Mouse (Mus musculus) stomach, embryonic 14.5 days (tissue): ENCODE measurements at regions not wholly inside any gene's neighbourhood (a gene's known extent, or its start where the extent isn't known, plus 50 kb on each side); places are given as distances from the start of the nearest gene placed in this dataset.

ENCODE experiments used
- ATAC-seq: fragments of 200-750 bp; cut with Nextera tagmentation; 2 replicates; pipeline ENCODE4 v1.8.0; 2017; ENCODE audit warnings: low read depth, moderate TSS enrichment; ENCODE audit not compliant: insufficient number of reproducible peaks, insufficient read depth, low FRiP score
- H3K27ac ChIP-seq: fragments of 300-500 bp; sonication (generic); 2 replicates; pipeline ENCODE4 v1.5.1; 2014; ENCODE audit warnings: mild to moderate bottlenecking, low read length, moderate library complexity, mixed read lengths
- H3K27me3 ChIP-seq: fragments of 300-500 bp; sonication (generic); 2 replicates; pipeline ENCODE4 v1.6.1; 2014; ENCODE audit warnings: low read length, control low read depth, mixed read lengths; ENCODE audit not compliant: control insufficient read depth, insufficient read depth
- H3K36me3 ChIP-seq: fragments of 300-500 bp; sonication (generic); 2 replicates; pipeline ENCODE4 v1.6.1; 2014; ENCODE audit warnings: mild to moderate bottlenecking, control low read depth, low read length, moderate library complexity, mixed read lengths; ENCODE audit not compliant: control insufficient read depth, insufficient read depth
- H3K4me1 ChIP-seq: fragments of 300-500 bp; sonication (generic); 2 replicates; pipeline ENCODE4 v1.6.1; 2014; ENCODE audit warnings: low read length, control low read depth, mixed read lengths; ENCODE audit not compliant: control insufficient read depth, insufficient read depth
- H3K4me2 ChIP-seq: fragments of 300-500 bp; sonication (generic); replicated peaks from 2 replicates; pipeline ENCODE4 v1.6.1; 2014; ENCODE audit warnings: low read depth, low read length, control low read depth
- H3K4me3 ChIP-seq: fragments of 300-500 bp; sonication (generic); 2 replicates; pipeline ENCODE4 v1.5.1; 2014; ENCODE audit warnings: low read depth, low read length, control low read depth
- H3K9ac ChIP-seq: fragments of 300-500 bp; sonication (generic); replicated peaks from 2 replicates; pipeline ENCODE4 v1.6.1; 2014; ENCODE audit warnings: low read depth, mild to moderate bottlenecking, control low read depth, low read length, moderate library complexity, mixed read lengths
- H3K9me3 ChIP-seq: fragments of 300-500 bp; sonication (generic); 2 replicates; pipeline ENCODE4 v1.6.1; 2016; ENCODE audit warnings: low read depth, low read length, control low read depth; ENCODE audit not compliant: control insufficient read depth
- WGBS: fragments of 180-500 bp; shearing (Covaris S2); extraction: QIAGEN DNeasy Blood & Tissue Kit; methylation state at CpG from one replicate; pipeline ENCODE4 v1.1.7; 2014; 5-methylcytosine and 5-hydroxymethylcytosine counted together

DNA sequence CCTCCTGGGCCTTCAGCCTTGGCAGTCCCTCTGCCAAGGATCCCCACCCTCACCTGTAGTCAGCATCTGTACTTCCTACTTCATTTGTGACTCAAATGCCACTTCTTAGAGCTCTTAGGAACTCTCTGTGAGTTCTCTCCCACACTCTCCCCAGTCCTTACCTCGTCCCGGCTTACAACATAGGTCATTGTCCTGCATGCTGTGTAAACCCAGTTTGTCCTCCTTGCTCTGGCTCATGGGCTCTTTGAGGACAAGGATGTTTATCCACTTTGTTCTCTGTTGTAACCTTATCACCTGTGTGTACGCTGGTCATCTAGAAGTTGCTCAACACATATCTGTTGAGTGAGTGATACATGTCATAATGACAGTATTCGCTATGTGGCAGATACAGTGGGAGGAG is 94.9 kb upstream of the Vps8 start:
- Histone ChIP-seq H3K9ac (no peak overlapping the region), H3K4me3 (no peak overlapping the region), H3K4me1 (peaks cover 6% of the 10 kb centered on the region; the same call in 1 of the 2 replicates), H3K4me2 (no peak overlapping the region), H3K27ac (no peak overlapping the region), H3K9me3 (no peaks in the 10 kb centered on the region), H3K27me3 (no peaks in the 10 kb centered on the region), H3K36me3 (no peaks in the 10 kb centered on the region)
- no peak for ATAC-seq
- 85% methylated on average over 4 of the region's 4 CpGs for WGBS

DNA sequence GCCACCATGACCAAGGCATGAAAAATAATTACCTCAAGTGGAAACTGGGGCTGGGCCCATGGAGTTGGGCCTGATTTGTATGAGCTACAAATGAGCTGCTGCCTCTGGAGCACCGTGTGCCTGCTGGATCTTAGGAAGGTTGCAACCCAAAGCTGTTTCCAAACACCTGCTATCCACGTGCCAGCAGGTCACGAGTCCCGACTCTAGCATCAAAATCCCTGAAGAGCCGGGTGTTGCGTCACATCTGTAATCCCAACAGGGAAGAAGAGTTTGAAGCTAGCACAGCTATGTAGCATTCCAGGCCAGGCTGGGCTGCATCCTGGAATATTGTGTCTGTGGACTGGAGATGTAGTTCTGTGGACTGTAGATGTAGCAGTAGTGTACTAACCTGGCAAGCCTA is 93.7 kb upstream of the Vps8 start:
- H3K9ac ChIP-seq: no peak overlapping the region
- no peaks in the 10 kb centered on the region for H3K36me3 ChIP-seq
- H3K9me3 ChIP-seq: no peaks in the 10 kb centered on the region
- H3K27ac ChIP-seq: no peak overlapping the region
- H3K4me1 ChIP-seq: peaks cover 11% of the 10 kb centered on the region; the same call in 1 of the 2 replicates
- WGBS: 92% methylated on average over 6 of the region's 6 CpGs
- H3K27me3 ChIP-seq: no peaks in the 10 kb centered on the region
- no peak for ATAC-seq
- H3K4me2 ChIP-seq: no peak overlapping the region
- H3K4me3 ChIP-seq: no peak overlapping the region

DNA sequence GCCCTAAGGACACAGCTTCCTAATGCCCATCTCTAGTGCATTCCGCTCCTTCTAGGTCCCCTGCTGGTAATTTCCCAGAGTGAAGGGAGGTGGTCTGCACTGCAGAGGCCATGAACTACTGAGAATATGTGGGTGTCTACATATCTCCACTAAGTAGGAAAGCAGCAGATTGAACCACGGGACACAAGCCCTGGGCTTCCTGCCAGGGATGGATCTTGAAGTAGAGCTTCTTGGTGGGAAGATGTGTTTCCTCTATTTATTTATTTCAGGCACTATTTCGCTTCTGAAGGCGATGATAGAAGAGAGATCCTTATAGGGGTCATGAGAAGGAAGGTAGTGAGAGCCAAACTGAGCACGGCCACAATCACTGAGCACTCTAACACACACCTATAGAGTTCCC is 91.7 kb upstream of the Vps8 start:
- 67% methylated on average over 5 of the region's 5 CpGs for WGBS
- no peaks in the 10 kb centered on the region for H3K27me3 ChIP-seq
- H3K27ac ChIP-seq: no peak overlapping the region
- no peak overlapping the region for H3K9ac ChIP-seq
- peaks cover 11% of the 10 kb centered on the region; the same call in 1 of the 2 replicates for H3K4me1 ChIP-seq
- H3K9me3 ChIP-seq: no peaks in the 10 kb centered on the region
- no peak overlapping the region for H3K4me3 ChIP-seq
- peak overlapping the region; percentile 63 for H3K4me2 ChIP-seq
- ATAC-seq: no peak
- H3K36me3 ChIP-seq: no peaks in the 10 kb centered on the region

DNA sequence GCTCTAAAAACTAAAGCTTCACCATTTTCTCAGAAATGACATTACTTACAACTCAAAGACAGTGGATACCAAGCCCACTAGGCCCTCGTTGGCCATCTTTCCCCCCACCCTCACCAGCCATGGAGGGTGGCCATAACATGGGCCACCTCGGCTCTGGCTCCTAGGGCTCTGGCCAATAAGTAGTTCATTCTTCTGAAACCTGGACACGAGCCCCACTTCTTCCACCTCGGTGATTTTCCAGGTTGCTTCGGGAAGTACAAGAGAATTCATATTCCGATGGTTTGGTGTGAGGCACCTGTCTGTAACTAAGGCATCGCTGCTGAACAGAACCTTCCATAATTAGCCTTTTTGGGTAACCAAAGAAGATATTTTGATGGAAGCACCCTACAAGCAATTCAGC is 90.5 kb upstream of the Vps8 start:
- Histone ChIP-seq H3K4me1 (peaks cover 12% of the 10 kb centered on the region; the same call in 1 of the 2 replicates), H3K27ac (peak overlapping the region; percentile 95; the same call in 1 of the 2 replicates), H3K9me3 (no peaks in the 10 kb centered on the region), H3K4me2 (peak overlapping the region; percentile 63), H3K36me3 (no peaks in the 10 kb centered on the region), H3K9ac (peak overlapping the region; percentile 69), H3K4me3 (peak overlapping the region; percentile 64), H3K27me3 (no peaks in the 10 kb centered on the region)
- 59% methylated on average over 7 of the region's 7 CpGs for WGBS
- ATAC-seq: no peak

DNA sequence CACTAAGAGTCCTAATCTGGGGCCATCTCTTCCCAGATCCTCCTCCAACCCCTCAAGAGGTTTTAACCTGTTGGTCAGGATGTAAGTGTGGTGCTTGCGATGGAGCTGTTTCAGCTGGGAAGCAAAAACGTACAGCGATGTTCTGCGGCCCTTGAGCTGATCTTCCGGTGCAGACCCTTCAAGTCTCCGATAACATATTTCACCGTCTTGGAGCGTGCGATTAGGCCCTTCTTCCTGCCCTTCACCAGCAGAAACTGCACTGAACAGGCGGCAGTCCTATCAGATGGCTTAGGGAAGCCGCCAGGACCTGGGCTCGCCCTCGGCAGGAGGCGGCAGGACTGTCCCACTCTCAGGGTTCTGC is 90.1 kb upstream of the Vps8 start:
- Histone ChIP-seq H3K27ac (peak overlapping the region; percentile 95), H3K4me1 (peaks cover 16% of the 10 kb centered on the region; the same call in 1 of the 2 replicates), H3K4me2 (peak overlapping the region; percentile 63), H3K9me3 (no peaks in the 10 kb centered on the region), H3K36me3 (no peaks in the 10 kb centered on the region), H3K4me3 (peak overlapping the region; percentile 64), H3K27me3 (no peaks in the 10 kb centered on the region), H3K9ac (peak overlapping the region; percentile 69)
- ATAC-seq: no peak
- under 1% methylated on average over 14 of the region's 14 CpGs for WGBS

DNA sequence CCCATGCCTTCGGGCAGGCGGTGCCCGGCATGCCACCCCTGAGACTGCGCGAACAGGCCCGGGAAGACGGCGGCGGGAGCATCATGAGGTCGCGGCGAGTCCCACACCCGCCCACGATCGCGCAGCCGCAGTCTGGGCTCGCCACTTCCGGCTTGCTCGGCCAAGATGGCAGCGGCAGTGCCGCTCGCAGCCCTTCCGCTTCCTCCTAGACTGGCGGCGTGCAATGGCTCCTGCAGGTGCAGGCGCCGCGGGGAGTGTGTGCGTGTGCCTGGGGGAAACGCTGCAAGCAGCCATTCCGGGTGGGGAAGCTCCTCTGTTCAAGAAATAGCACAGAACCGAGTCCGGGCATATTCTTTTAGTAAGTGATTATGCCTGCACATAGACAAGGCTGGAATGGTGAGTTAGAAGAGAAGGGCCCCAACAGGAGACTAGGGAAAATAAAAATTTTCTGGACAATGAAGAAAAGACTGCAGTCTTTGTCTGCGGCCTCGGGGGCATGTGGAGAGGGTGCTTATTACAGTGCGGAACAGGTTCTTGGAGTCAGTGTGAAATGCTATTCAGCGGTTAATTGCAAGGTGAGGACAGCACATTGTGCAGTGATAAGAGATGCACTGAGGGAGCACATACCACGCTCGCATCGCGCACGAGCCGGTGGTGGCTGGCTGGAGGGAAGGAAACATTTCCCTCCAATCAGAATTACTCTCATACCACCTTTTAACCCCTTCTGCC is 89.5 kb upstream of the Vps8 start:
- ATAC-seq: peak; percentile 87
- WGBS: under 1% methylated on average over 44 of the region's 44 CpGs
- H3K4me2 ChIP-seq: peak overlapping the region; percentile 63
- peak overlapping the region; percentile 64 for H3K4me3 ChIP-seq
- no peaks in the 10 kb centered on the region for H3K27me3 ChIP-seq
- H3K9ac ChIP-seq: peak overlapping the region; percentile 69
- no peaks in the 10 kb centered on the region for H3K9me3 ChIP-seq
- no peaks in the 10 kb centered on the region for H3K36me3 ChIP-seq
- H3K27ac ChIP-seq: peak overlapping the region; percentile 95
- peaks cover 22% of the 10 kb centered on the region for H3K4me1 ChIP-seq

DNA sequence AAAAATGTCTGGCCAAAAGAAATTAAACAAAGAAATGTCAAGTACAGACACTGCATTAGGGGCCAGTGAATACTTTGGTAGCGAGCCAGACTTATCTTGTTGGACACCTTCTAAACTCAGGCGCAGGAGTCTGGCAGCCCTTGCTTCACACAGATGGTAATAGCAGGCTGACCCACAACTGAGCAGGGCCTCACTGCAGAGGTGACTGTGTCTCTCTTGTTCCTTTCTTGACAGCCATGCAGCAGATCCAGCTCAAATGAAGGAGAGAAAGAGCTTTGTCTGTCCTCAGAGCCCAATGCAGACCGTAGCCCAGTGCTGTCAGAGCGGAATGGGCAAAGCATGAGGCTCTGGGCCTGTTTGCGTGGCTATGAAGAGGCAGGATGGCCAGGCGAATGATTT is 83.9 kb upstream of the Vps8 start:
- Histone ChIP-seq H3K27me3 (no peaks in the 10 kb centered on the region), H3K27ac (peak overlapping the region; percentile 93), H3K9ac (no peak overlapping the region), H3K4me1 (peaks cover 31% of the 10 kb centered on the region), H3K4me3 (no peak overlapping the region), H3K36me3 (no peaks in the 10 kb centered on the region), H3K9me3 (no peaks in the 10 kb centered on the region), H3K4me2 (peak overlapping the region; percentile 26; the same call in 1 of the 2 replicates)
- 42% methylated on average over 6 of the region's 6 CpGs for WGBS
- ATAC-seq: peak; percentile 70; the same call in 1 of the 2 replicates

DNA sequence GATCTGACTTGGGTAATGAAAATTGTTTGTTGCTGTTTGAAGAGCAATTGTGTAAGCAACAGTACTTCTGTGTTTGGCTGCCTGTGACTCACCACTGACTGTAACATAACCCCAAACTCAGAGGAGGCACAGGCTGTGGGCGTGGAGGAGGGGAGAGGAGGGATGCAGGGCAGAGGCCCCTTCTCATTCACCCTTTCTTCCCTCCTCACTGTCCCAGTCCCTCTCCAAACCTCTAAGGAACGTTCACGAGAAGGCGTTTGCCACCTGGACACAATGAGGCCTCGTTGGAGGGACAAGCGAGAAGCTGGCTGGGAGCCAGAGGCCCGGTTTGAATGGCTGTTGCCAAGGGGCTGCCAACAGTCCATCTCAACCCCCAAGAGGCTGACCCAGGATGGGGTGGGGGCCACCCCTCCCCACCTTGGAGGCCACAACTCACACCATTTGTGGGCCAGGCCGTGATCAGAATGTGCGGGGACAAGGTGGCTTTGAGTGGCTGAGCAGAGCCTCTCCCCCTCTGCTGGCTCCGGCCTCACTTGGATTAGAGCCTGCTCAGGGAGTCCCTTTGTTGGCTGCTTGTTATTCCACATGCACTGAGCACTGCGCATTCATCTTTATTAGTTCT is 83.3 kb upstream of the Vps8 start:
- peaks cover 31% of the 10 kb centered on the region for H3K4me1 ChIP-seq
- H3K4me2 ChIP-seq: peak overlapping the region; percentile 26
- ATAC-seq: peak; percentile 82
- peak overlapping the region; percentile 30; the same call in 1 of the 2 replicates for H3K9ac ChIP-seq
- no peaks in the 10 kb centered on the region for H3K9me3 ChIP-seq
- H3K4me3 ChIP-seq: no peak overlapping the region
- 14% methylated on average over 11 of the region's 11 CpGs for WGBS
- no peaks in the 10 kb centered on the region for H3K36me3 ChIP-seq
- H3K27me3 ChIP-seq: no peaks in the 10 kb centered on the region
- peak overlapping the region; percentile 93 for H3K27ac ChIP-seq
